Mouse (Mus musculus) bone marrow, adult 2 months (tissue): ENCODE data around the gene Ppan. TPM values are rescaled to one million over a fixed set of nuclear protein-coding genes. Genes with fewer than 3 reads are reported as not detected.

Experiments used
- H3K27ac ChIP-seq: fragments of 200-500 bp; 2 replicates; pipeline ENCODE4 v1.5.1; 2012; ENCODE audit warnings: low read depth, mild to moderate bottlenecking, control low read depth, inconsistent platforms, low read length; ENCODE audit not compliant: control insufficient read depth, poor library complexity, insufficient read depth
- H3K4me1 ChIP-seq: fragments of 200-500 bp; 2 replicates; pipeline ENCODE4 v1.6.1; 2011; ENCODE audit warnings: low read length; ENCODE audit not compliant: control insufficient read depth, insufficient read depth
- H3K4me3 ChIP-seq: fragments of 200-500 bp; replicated peaks from 2 replicates; pipeline ENCODE3; 2011; ENCODE audit warnings: mild to moderate bottlenecking, low read depth, low read length, control low read depth; ENCODE audit not compliant: control insufficient read depth
- CTCF ChIP-seq: fragments of 200-500 bp; IDR thresholded peaks from 2 replicates; pipeline ENCODE4 v1.5.1; 2011; ENCODE audit warnings: low read length, control low read depth; ENCODE audit not compliant: control insufficient read depth, insufficient read depth
- POLR2A ChIP-seq: fragments of 200-500 bp; IDR thresholded peaks from 2 replicates; pipeline ENCODE4 v1.6.1; 2011; ENCODE audit warnings: low read depth, mild to moderate bottlenecking, control low read depth, low read length, borderline replicate concordance; ENCODE audit not compliant: control insufficient read depth
- WGBS: fragments of 180-500 bp; shearing (Covaris S2); methylation state at CpG from one replicate; pipeline ENCODE4 v1.1.7; 2018; 5-methylcytosine and 5-hydroxymethylcytosine counted together
- polyA plus RNA-seq: library from polyadenylated mRNA; stranded (reverse); fragments of >200 nt; gene quantifications from 2 replicates; pipeline ENCODE4 v1.2.4, GENCODE M21; 2011; ENCODE audit warnings: low replicate concordance; ENCODE audit not compliant: missing spikeins, insufficient read depth, insufficient read length

Gene Ppan
- polyA plus RNA-seq, 1 experiment: 69.7 TPM

- Histone ChIP-seq H3K4me1 (no peaks in the 10 kb centered on the region), H3K27ac (no peak overlapping the region), H3K4me3 (no peak overlapping the region)
- WGBS: 67% methylated on average over 3 of the region's 3 CpGs
- TF ChIP-seq POLR2A: no peak
- TF ChIP-seq CTCF: no peak
Measured at GRCm38 (mm10) chr9:20923258-20923657, 35.3 kb downstream of the Ppan start.

Other genes with a start within 250 kb of the Ppan start
- 137 and 207 TPM in 2 replicates for gene Ubl5, start 245.3 kb upstream of the Ppan start, polyA plus RNA-seq
- gene Fbxl12, start 243.4 kb upstream of the Ppan start, polyA plus RNA-seq: 10.7 and 28.8 TPM in 2 replicates
- 4.3 and 8.3 TPM in 2 replicates for gene Pin1, start 236.1 kb upstream of the Ppan start, polyA plus RNA-seq
- gene Olfm2, start 141.8 kb upstream of the Ppan start, polyA plus RNA-seq: 1.1 TPM in 1 of 2 replicates, not detected in the other
- 7.3 and 15.3 TPM in 2 replicates for gene Col5a3, start 73.1 kb upstream of the Ppan start, polyA plus RNA-seq
- not detected in 2 replicates for gene Rdh8, start 69.7 kb upstream of the Ppan start, polyA plus RNA-seq
- 13.1 and 28.5 TPM in 2 replicates for gene A230050P20Rik, start 19.5 kb upstream of the Ppan start, polyA plus RNA-seq
- gene Angptl6, start 8.4 kb upstream of the Ppan start, polyA plus RNA-seq: 1.6 TPM in 1 of 2 replicates, not detected in the other
- 62.7 and 99.1 TPM in 2 replicates for gene Eif3g, start 10.4 kb downstream of the Ppan start, polyA plus RNA-seq
- 83.7 and 98.4 TPM in 2 replicates for gene Dnmt1, start 71.7 kb downstream of the Ppan start, polyA plus RNA-seq
- gene S1pr2, start 88.6 kb downstream of the Ppan start, polyA plus RNA-seq: 0.84 and 2.2 TPM in 2 replicates
- gene Mrpl4, start 114.6 kb downstream of the Ppan start, polyA plus RNA-seq: 13.8 and 27.4 TPM in 2 replicates
- 4.4 and 15.3 TPM in 2 replicates for gene Icam1, start 127.8 kb downstream of the Ppan start, polyA plus RNA-seq
- gene Icam4, start 141.2 kb downstream of the Ppan start, polyA plus RNA-seq: 31.6 and 34.0 TPM in 2 replicates
- 1.5 and 1.7 TPM in 2 replicates for gene Icam5, start 143.9 kb downstream of the Ppan start, polyA plus RNA-seq
- not detected in 2 replicates for gene Zglp1, start 178.9 kb downstream of the Ppan start, polyA plus RNA-seq
- 1.7 TPM in 1 of 2 replicates, not detected in the other for gene Gm49373, start 184.9 kb downstream of the Ppan start, polyA plus RNA-seq
- 15.2 and 41.9 TPM in 2 replicates for gene Fdx1l, start 185.4 kb downstream of the Ppan start, polyA plus RNA-seq
- gene Gm38431, start 203.8 kb downstream of the Ppan start, polyA plus RNA-seq: 2.5 and 4.9 TPM in 2 replicates
- gene Raver1, start 203.8 kb downstream of the Ppan start, polyA plus RNA-seq: 9.6 and 20.5 TPM in 2 replicates
- 15.0 and 27.9 TPM in 2 replicates for gene Tyk2, start 243.1 kb downstream of the Ppan start, polyA plus RNA-seq